Mouse (Mus musculus): ENCODE measurements around the gene Kcnj2. TPM values are rescaled to one million over a fixed set of nuclear protein-coding genes. Genes with fewer than 3 reads are reported as not detected.

The Kcnj2 gene
- polyA plus RNA-seq, 1 experiment: 1.0 TPM

- no peak overlapping the region for H3K4me3 ChIP-seq (ENCODE audit: control insufficient read depth, insufficient read depth, low read length)
- H3K27ac ChIP-seq (ENCODE audit: control insufficient read depth, insufficient read depth, low read length): no peak overlapping the region
- no peaks in the 10 kb centered on the region for H3K4me1 ChIP-seq (replicated peaks; ENCODE audit: control insufficient read depth, insufficient read depth, low read length)
- no peak for TF ChIP-seq CTCF (IDR thresholded peaks at IDR 0.05; ENCODE audit: borderline replicate concordance, control insufficient read depth, extremely low read depth, insufficient read depth, low read length, poor library complexity)
- no peak for TF ChIP-seq POLR2A (IDR thresholded peaks at IDR 0.05; ENCODE audit: control insufficient read depth, extremely low read depth, insufficient read depth, low read length, poor library complexity)
- 92% methylated on average over 3 of the region's 3 CpGs for WGBS
- no peaks in the 10 kb centered on the region for H3K36me3 ChIP-seq (ENCODE audit: control insufficient read depth, insufficient read depth, low read length)
- DNase-seq: no peak
- H3K27me3 ChIP-seq (ENCODE audit: control insufficient read depth, insufficient read depth, low read length): no peaks in the 10 kb centered on the region
Measured at GRCm38 (mm10) chr11:111054252-111054651, 11.7 kb upstream of the Kcnj2 start.

DNA sequence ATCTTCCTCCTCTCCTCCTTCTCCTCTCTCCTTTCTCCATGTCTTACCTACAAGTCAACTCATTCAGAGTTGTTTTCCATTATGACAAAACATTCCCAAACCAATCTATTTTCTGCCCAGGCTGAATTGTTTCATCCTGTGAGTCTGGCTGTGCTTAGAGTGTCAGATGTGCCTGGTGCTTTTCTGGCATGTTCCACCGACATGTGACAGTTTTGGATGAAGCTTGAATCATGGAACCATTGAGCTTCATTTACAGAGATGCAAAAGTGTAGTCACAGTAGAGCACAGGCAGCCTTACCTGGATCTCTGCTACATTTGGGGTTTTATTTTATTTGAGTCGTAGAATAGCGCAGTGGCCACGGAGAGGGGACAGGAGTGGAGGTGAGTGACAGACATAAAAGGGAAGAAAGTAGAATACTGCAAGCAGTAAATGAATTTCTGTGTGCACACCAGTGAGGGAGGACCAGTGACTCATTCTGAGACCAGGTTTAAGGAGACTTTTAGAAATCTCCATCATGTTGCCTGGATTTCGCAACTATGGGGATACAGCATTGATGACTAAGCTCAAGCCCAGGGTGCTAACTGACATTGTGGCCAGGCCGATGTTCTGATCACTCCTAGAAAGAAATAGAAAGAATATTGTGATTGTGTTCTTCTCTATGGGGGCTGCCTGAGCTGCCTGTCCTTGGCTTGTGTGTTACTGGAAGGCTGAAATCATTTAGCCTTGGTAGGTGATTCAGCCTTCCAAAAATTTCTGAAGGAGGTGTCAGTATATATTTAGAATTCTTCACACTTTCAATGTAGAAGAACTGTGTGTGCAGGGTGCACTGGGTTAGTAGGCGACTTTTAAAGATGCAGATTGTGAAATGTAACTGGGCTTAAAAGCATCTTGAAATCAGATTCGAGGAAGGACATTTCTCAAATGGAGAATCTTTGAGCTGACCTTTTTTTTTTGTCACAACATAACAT is 10.8 kb upstream of the Kcnj2 start:
- 91% methylated on average over 8 of the region's 8 CpGs for WGBS
- no peaks in the 10 kb centered on the region for H3K27me3 ChIP-seq (ENCODE audit: control insufficient read depth, insufficient read depth, low read length)
- no peak for DNase-seq
- H3K27ac ChIP-seq (ENCODE audit: control insufficient read depth, insufficient read depth, low read length): no peak overlapping the region
- H3K4me3 ChIP-seq (ENCODE audit: control insufficient read depth, insufficient read depth, low read length): no peak overlapping the region
- no peaks in the 10 kb centered on the region for H3K4me1 ChIP-seq (replicated peaks; ENCODE audit: control insufficient read depth, insufficient read depth, low read length)
- no peaks in the 10 kb centered on the region for H3K36me3 ChIP-seq (ENCODE audit: control insufficient read depth, insufficient read depth, low read length)
- TF ChIP-seq CTCF (IDR thresholded peaks at IDR 0.05; ENCODE audit: borderline replicate concordance, control insufficient read depth, extremely low read depth, insufficient read depth, low read length, poor library complexity): no peak
- TF ChIP-seq POLR2A (IDR thresholded peaks at IDR 0.05; ENCODE audit: control insufficient read depth, extremely low read depth, insufficient read depth, low read length, poor library complexity): no peak

DNA sequence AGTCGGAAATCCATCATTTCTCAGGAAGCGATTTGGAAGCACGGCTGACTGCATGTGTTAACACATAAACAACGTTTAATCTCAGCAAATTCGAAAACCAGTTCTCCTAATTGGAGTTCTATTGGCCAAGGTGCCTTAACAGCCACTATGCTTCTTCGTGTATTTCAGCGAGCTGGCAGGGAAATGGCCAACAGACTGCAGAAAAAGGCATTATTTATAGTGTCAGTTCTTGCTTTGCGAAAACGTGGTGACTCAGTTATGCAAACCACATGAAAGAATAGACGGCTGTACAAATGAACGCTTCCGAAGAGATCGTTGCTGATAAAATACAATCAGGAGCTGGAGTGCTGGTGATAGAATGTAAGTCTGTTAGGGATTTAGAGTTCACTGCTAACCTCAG is 9.9 kb upstream of the Kcnj2 start:
- H3K27ac ChIP-seq (ENCODE audit: control insufficient read depth, insufficient read depth, low read length): no peak overlapping the region
- H3K4me3 ChIP-seq (ENCODE audit: control insufficient read depth, insufficient read depth, low read length): no peak overlapping the region
- H3K27me3 ChIP-seq (ENCODE audit: control insufficient read depth, insufficient read depth, low read length): no peaks in the 10 kb centered on the region
- no peaks in the 10 kb centered on the region for H3K36me3 ChIP-seq (ENCODE audit: control insufficient read depth, insufficient read depth, low read length)
- TF ChIP-seq CTCF (IDR thresholded peaks at IDR 0.05; ENCODE audit: borderline replicate concordance, control insufficient read depth, extremely low read depth, insufficient read depth, low read length, poor library complexity) (no peak), POLR2A (IDR thresholded peaks at IDR 0.05; ENCODE audit: control insufficient read depth, extremely low read depth, insufficient read depth, low read length, poor library complexity) (no peak)
- WGBS: 39% methylated on average over 13 of the region's 13 CpGs
- H3K4me1 ChIP-seq (replicated peaks; ENCODE audit: control insufficient read depth, insufficient read depth, low read length): no peaks in the 10 kb centered on the region
- DNase-seq: no peak

GRCm38 (mm10) chr11:111057435-111057834 is 8.5 kb upstream of the Kcnj2 start:
- Histone ChIP-seq H3K27ac (ENCODE audit: control insufficient read depth, insufficient read depth, low read length) (no peak overlapping the region), H3K4me3 (ENCODE audit: control insufficient read depth, insufficient read depth, low read length) (no peak overlapping the region), H3K4me1 (replicated peaks; ENCODE audit: control insufficient read depth, insufficient read depth, low read length) (no peaks in the 10 kb centered on the region), H3K27me3 (ENCODE audit: control insufficient read depth, insufficient read depth, low read length) (no peaks in the 10 kb centered on the region), H3K36me3 (ENCODE audit: control insufficient read depth, insufficient read depth, low read length) (no peaks in the 10 kb centered on the region)
- WGBS: 95% methylated on average over 4 of the region's 4 CpGs
- DNase-seq: no peak
- no peak for TF ChIP-seq CTCF (IDR thresholded peaks at IDR 0.05; ENCODE audit: borderline replicate concordance, control insufficient read depth, extremely low read depth, insufficient read depth, low read length, poor library complexity)
- no peak for TF ChIP-seq POLR2A (IDR thresholded peaks at IDR 0.05; ENCODE audit: control insufficient read depth, extremely low read depth, insufficient read depth, low read length, poor library complexity)

DNA sequence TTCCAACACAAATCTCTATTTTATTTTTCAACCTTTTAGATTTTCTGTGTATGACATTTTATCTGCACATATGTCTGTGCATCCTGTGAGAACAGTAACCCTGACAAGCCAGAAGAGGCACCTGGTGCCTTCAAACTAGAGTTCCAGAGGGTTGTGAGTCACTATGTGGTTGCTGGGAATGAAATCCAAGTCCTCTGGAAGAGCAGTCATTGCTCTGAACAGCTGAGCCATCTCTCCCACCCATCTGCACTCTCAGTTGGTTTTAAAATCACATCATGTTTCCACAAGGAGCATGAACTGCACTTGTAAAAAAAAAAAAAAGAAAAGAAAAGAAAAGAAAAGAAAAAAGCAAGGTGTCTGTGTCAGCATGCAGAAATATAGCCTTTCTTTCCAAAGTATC is 6.5 kb upstream of the Kcnj2 start:
- no peak for DNase-seq
- no peak overlapping the region for H3K4me3 ChIP-seq (ENCODE audit: control insufficient read depth, insufficient read depth, low read length)
- no peaks in the 10 kb centered on the region for H3K36me3 ChIP-seq (ENCODE audit: control insufficient read depth, insufficient read depth, low read length)
- H3K27me3 ChIP-seq (ENCODE audit: control insufficient read depth, insufficient read depth, low read length): no peaks in the 10 kb centered on the region
- no peak overlapping the region for H3K27ac ChIP-seq (ENCODE audit: control insufficient read depth, insufficient read depth, low read length)
- TF ChIP-seq POLR2A (IDR thresholded peaks at IDR 0.05; ENCODE audit: control insufficient read depth, extremely low read depth, insufficient read depth, low read length, poor library complexity): no peak
- TF ChIP-seq CTCF (IDR thresholded peaks at IDR 0.05; ENCODE audit: borderline replicate concordance, control insufficient read depth, extremely low read depth, insufficient read depth, low read length, poor library complexity): no peak
- no peaks in the 10 kb centered on the region for H3K4me1 ChIP-seq (replicated peaks; ENCODE audit: control insufficient read depth, insufficient read depth, low read length)

GRCm38 (mm10) chr11:111060216-111060615 is 5.7 kb upstream of the Kcnj2 start:
- peaks cover 2% of the 10 kb centered on the region; the same call in 1 of the 2 replicates for H3K4me1 ChIP-seq (replicated peaks; ENCODE audit: control insufficient read depth, insufficient read depth, low read length)
- no peak overlapping the region for H3K4me3 ChIP-seq (ENCODE audit: control insufficient read depth, insufficient read depth, low read length)
- DNase-seq: no peak
- 93% methylated on average over 5 of the region's 5 CpGs for WGBS
- H3K36me3 ChIP-seq (ENCODE audit: control insufficient read depth, insufficient read depth, low read length): no peaks in the 10 kb centered on the region
- TF ChIP-seq CTCF (IDR thresholded peaks at IDR 0.05; ENCODE audit: borderline replicate concordance, control insufficient read depth, extremely low read depth, insufficient read depth, low read length, poor library complexity) (no peak), POLR2A (IDR thresholded peaks at IDR 0.05; ENCODE audit: control insufficient read depth, extremely low read depth, insufficient read depth, low read length, poor library complexity) (no peak)
- no peaks in the 10 kb centered on the region for H3K27me3 ChIP-seq (ENCODE audit: control insufficient read depth, insufficient read depth, low read length)
- H3K27ac ChIP-seq (ENCODE audit: control insufficient read depth, insufficient read depth, low read length): no peak overlapping the region

All from thymus, adult 2 months (tissue).